Mouse (Mus musculus): ENCODE results near the gene Phactr3. TPM values are rescaled to one million over a fixed set of nuclear protein-coding genes. Genes with fewer than 3 reads are reported as not detected.

Gene Phactr3
- polyA plus RNA-seq, 1 experiment from 2014 or later, result 5.6 TPM

- no peaks in the 10 kb centered on the region for H3K4me1 ChIP-seq (ENCODE audit: control insufficient read depth, insufficient read depth, low read length)
- H3K4me3 ChIP-seq (ENCODE audit: low read depth, low read length), result no peak overlapping the region
- no peak overlapping the region for H3K4me2 ChIP-seq (ENCODE audit: low read depth, low read length)
- DNase-seq (ENCODE audit: low spot score), result no peak
- H3K27me3 ChIP-seq (ENCODE audit: control insufficient read depth, insufficient read depth, low read length), result no peaks in the 10 kb centered on the region
- no peak for ATAC-seq (replicated peaks; ENCODE audit: insufficient number of reproducible peaks, low FRiP score, low TSS enrichment, low read depth)
- no peak overlapping the region for H3K9ac ChIP-seq (replicated peaks; ENCODE audit: low read length)
- H3K27ac ChIP-seq (replicated peaks; ENCODE audit: low read depth, low read length), result no peak overlapping the region
- no peaks in the 10 kb centered on the region for H3K9me3 ChIP-seq (replicated peaks; ENCODE audit: control insufficient read depth, low read length)
- H3K36me3 ChIP-seq (replicated peaks; ENCODE audit: control insufficient read depth, insufficient read depth, low read depth, low read length), result no peaks in the 10 kb centered on the region
- WGBS, result 89% methylated on average over 4 of the region's 4 CpGs
Observed at GRCm38 (mm10) chr2:178324818-178325217, 206.0 kb downstream of the Phactr3 start.

- Histone ChIP-seq H3K9me3 (replicated peaks; ENCODE audit: control insufficient read depth, low read length) (no peaks in the 10 kb centered on the region), H3K4me1 (ENCODE audit: control insufficient read depth, insufficient read depth, low read length) (no peaks in the 10 kb centered on the region), H3K4me3 (ENCODE audit: low read depth, low read length) (no peak overlapping the region), H3K27me3 (ENCODE audit: control insufficient read depth, insufficient read depth, low read length) (no peaks in the 10 kb centered on the region), H3K4me2 (ENCODE audit: low read depth, low read length) (no peak overlapping the region), H3K9ac (replicated peaks; ENCODE audit: low read length) (no peak overlapping the region), H3K36me3 (replicated peaks; ENCODE audit: control insufficient read depth, insufficient read depth, low read depth, low read length) (no peaks in the 10 kb centered on the region), H3K27ac (replicated peaks; ENCODE audit: low read depth, low read length) (no peak overlapping the region)
- 89% methylated on average over 10 of the region's 10 CpGs for WGBS
- DNase-seq (ENCODE audit: low spot score) (no peak), ATAC-seq (replicated peaks; ENCODE audit: insufficient number of reproducible peaks, low FRiP score, low TSS enrichment, low read depth) (no peak)
Observed at GRCm38 (mm10) chr2:178326067-178326466, 207.3 kb downstream of the Phactr3 start.

GRCm38 (mm10) chr2:178326750-178327465 lies 208.1 kb downstream of the Phactr3 start:
- Histone ChIP-seq H3K4me1 (ENCODE audit: control insufficient read depth, insufficient read depth, low read length) (no peaks in the 10 kb centered on the region), H3K9ac (replicated peaks; ENCODE audit: low read length) (no peak overlapping the region), H3K9me3 (replicated peaks; ENCODE audit: control insufficient read depth, low read length) (no peaks in the 10 kb centered on the region), H3K36me3 (replicated peaks; ENCODE audit: control insufficient read depth, insufficient read depth, low read depth, low read length) (no peaks in the 10 kb centered on the region), H3K4me3 (ENCODE audit: low read depth, low read length) (no peak overlapping the region), H3K27ac (replicated peaks; ENCODE audit: low read depth, low read length) (no peak overlapping the region), H3K27me3 (ENCODE audit: control insufficient read depth, insufficient read depth, low read length) (no peaks in the 10 kb centered on the region), H3K4me2 (ENCODE audit: low read depth, low read length) (no peak overlapping the region)
- ATAC-seq (replicated peaks; ENCODE audit: insufficient number of reproducible peaks, low FRiP score, low TSS enrichment, low read depth) (no peak), DNase-seq (ENCODE audit: low spot score) (no peak)
- WGBS, result 37% methylated on average over 5 of the region's 5 CpGs

GRCm38 (mm10) chr2:178327466-178328040 lies 208.8 kb downstream of the Phactr3 start:
- H3K27me3 ChIP-seq (ENCODE audit: control insufficient read depth, insufficient read depth, low read length), result no peaks in the 10 kb centered on the region
- H3K9ac ChIP-seq (replicated peaks; ENCODE audit: low read length), result no peak overlapping the region
- DNase-seq (ENCODE audit: low spot score), result peak; percentile 71

GRCm38 (mm10) chr2:178329551-178329950 lies 210.8 kb downstream of the Phactr3 start:
- Histone ChIP-seq H3K4me3 (ENCODE audit: low read depth, low read length) (no peak overlapping the region), H3K27me3 (ENCODE audit: control insufficient read depth, insufficient read depth, low read length) (no peaks in the 10 kb centered on the region), H3K9me3 (replicated peaks; ENCODE audit: control insufficient read depth, low read length) (no peaks in the 10 kb centered on the region), H3K4me2 (ENCODE audit: low read depth, low read length) (no peak overlapping the region), H3K9ac (replicated peaks; ENCODE audit: low read length) (no peak overlapping the region), H3K4me1 (ENCODE audit: control insufficient read depth, insufficient read depth, low read length) (no peaks in the 10 kb centered on the region), H3K36me3 (replicated peaks; ENCODE audit: control insufficient read depth, insufficient read depth, low read depth, low read length) (no peaks in the 10 kb centered on the region), H3K27ac (replicated peaks; ENCODE audit: low read depth, low read length) (no peak overlapping the region)
- WGBS, result 82% methylated on average over 5 of the region's 5 CpGs
- DNase-seq (ENCODE audit: low spot score) (no peak), ATAC-seq (replicated peaks; ENCODE audit: insufficient number of reproducible peaks, low FRiP score, low TSS enrichment, low read depth) (no peak)

More at GRCm38 (mm10) chr2:178327466-178328040, 208.8 kb downstream of the Phactr3 start:
- Histone ChIP-seq H3K4me1 (ENCODE audit: control insufficient read depth, insufficient read depth, low read length) (no peaks in the 10 kb centered on the region), H3K4me2 (ENCODE audit: low read depth, low read length) (0 out of 2 replicates have a peak overlapping the region, but pooled peaks have one; percentile 6), H3K27ac (replicated peaks; ENCODE audit: low read depth, low read length) (no peak overlapping the region), H3K4me3 (ENCODE audit: low read depth, low read length) (no peak overlapping the region), H3K9me3 (replicated peaks; ENCODE audit: control insufficient read depth, low read length) (no peaks in the 10 kb centered on the region), H3K36me3 (replicated peaks; ENCODE audit: control insufficient read depth, insufficient read depth, low read depth, low read length) (no peaks in the 10 kb centered on the region)
- 14% methylated on average over 12 of the region's 12 CpGs for WGBS
- peak; percentile 96 for ATAC-seq (replicated peaks; ENCODE audit: insufficient number of reproducible peaks, low FRiP score, low TSS enrichment, low read depth)

- H3K9me3 ChIP-seq (replicated peaks; ENCODE audit: control insufficient read depth, low read length), result no peaks in the 10 kb centered on the region
- ATAC-seq (replicated peaks; ENCODE audit: insufficient number of reproducible peaks, low FRiP score, low TSS enrichment, low read depth) (no peak), DNase-seq (ENCODE audit: low spot score) (peak; percentile 43)
- H3K4me1 ChIP-seq (ENCODE audit: control insufficient read depth, insufficient read depth, low read length), result no peaks in the 10 kb centered on the region
- H3K36me3 ChIP-seq (replicated peaks; ENCODE audit: control insufficient read depth, insufficient read depth, low read depth, low read length), result no peaks in the 10 kb centered on the region
- H3K9ac ChIP-seq (replicated peaks; ENCODE audit: low read length), result no peak overlapping the region
- no peak overlapping the region for H3K4me3 ChIP-seq (ENCODE audit: low read depth, low read length)
- no peak overlapping the region for H3K27ac ChIP-seq (replicated peaks; ENCODE audit: low read depth, low read length)
- H3K4me2 ChIP-seq (ENCODE audit: low read depth, low read length), result no peak overlapping the region
- WGBS, result 70% methylated on average over 1 of the region's 1 CpGs
- no peaks in the 10 kb centered on the region for H3K27me3 ChIP-seq (ENCODE audit: control insufficient read depth, insufficient read depth, low read length)
Observed at GRCm38 (mm10) chr2:178329986-178330385, 211.2 kb downstream of the Phactr3 start.

- WGBS, result 48% methylated on average over 1 of the region's 1 CpGs
- Histone ChIP-seq H3K4me1 (ENCODE audit: control insufficient read depth, insufficient read depth, low read length) (no peaks in the 10 kb centered on the region), H3K27ac (replicated peaks; ENCODE audit: low read depth, low read length) (no peak overlapping the region), H3K27me3 (ENCODE audit: control insufficient read depth, insufficient read depth, low read length) (no peaks in the 10 kb centered on the region), H3K4me3 (ENCODE audit: low read depth, low read length) (no peak overlapping the region), H3K4me2 (ENCODE audit: low read depth, low read length) (no peak overlapping the region), H3K36me3 (replicated peaks; ENCODE audit: control insufficient read depth, insufficient read depth, low read depth, low read length) (no peaks in the 10 kb centered on the region), H3K9ac (replicated peaks; ENCODE audit: low read length) (no peak overlapping the region), H3K9me3 (replicated peaks; ENCODE audit: control insufficient read depth, low read length) (no peaks in the 10 kb centered on the region)
- DNase-seq (ENCODE audit: low spot score) (peak; percentile 56), ATAC-seq (replicated peaks; ENCODE audit: insufficient number of reproducible peaks, low FRiP score, low TSS enrichment, low read depth) (no peak)
Observed at GRCm38 (mm10) chr2:178337878-178338277, 219.1 kb downstream of the Phactr3 start.

GRCm38 (mm10) chr2:178339044-178339443 lies 220.3 kb downstream of the Phactr3 start:
- Histone ChIP-seq H3K9ac (replicated peaks; ENCODE audit: low read length) (no peak overlapping the region), H3K36me3 (replicated peaks; ENCODE audit: control insufficient read depth, insufficient read depth, low read depth, low read length) (no peaks in the 10 kb centered on the region), H3K27me3 (ENCODE audit: control insufficient read depth, insufficient read depth, low read length) (no peaks in the 10 kb centered on the region), H3K4me2 (ENCODE audit: low read depth, low read length) (no peak overlapping the region), H3K9me3 (replicated peaks; ENCODE audit: control insufficient read depth, low read length) (no peaks in the 10 kb centered on the region), H3K4me1 (ENCODE audit: control insufficient read depth, insufficient read depth, low read length) (no peaks in the 10 kb centered on the region), H3K27ac (replicated peaks; ENCODE audit: low read depth, low read length) (no peak overlapping the region), H3K4me3 (ENCODE audit: low read depth, low read length) (no peak overlapping the region)
- WGBS, result 0% methylated on average over 2 of the region's 2 CpGs
- ATAC-seq (replicated peaks; ENCODE audit: insufficient number of reproducible peaks, low FRiP score, low TSS enrichment, low read depth) (no peak), DNase-seq (ENCODE audit: low spot score) (peak; percentile 43)
